Mouse (Mus musculus): ENCODE results near the gene 1700021F05Rik. TPM values are rescaled to one million over a fixed set of nuclear protein-coding genes. Genes with fewer than 3 reads are reported as not detected.

The 1700021F05Rik gene
- 57.2 and 61.2 TPM in 2 replicates for polyA plus RNA-seq (2014; fragmentation: Nextera tagmentation; extraction: Ambion mirVana)

GRCm38 (mm10) chr10:43540442-43541152 lies at the start of gene 1700021F05Rik:
1700021F05Rik (minus strand) TSS chr10:43540994.
- Histone ChIP-seq H3K36me3 (ENCODE audit: control insufficient read depth, insufficient read depth, low read length) (peaks cover 3% of the 10 kb centered on the region; the same call in 1 of the 2 replicates), H3K27ac (ENCODE audit: low read length) (peak within 1 kb of the TSS; percentile 35), H3K27me3 (ENCODE audit: control insufficient read depth, insufficient read depth, low read length) (no peaks in the 10 kb centered on the region), H3K4me3 (ENCODE audit: low read depth, low read length) (peak within 1 kb of the TSS; percentile 69), H3K9ac (replicated peaks; ENCODE audit: low read depth, low read length) (peak within 1 kb of the TSS; percentile 87), H3K4me1 (ENCODE audit: control insufficient read depth, insufficient read depth, low read length) (peaks cover 13% of the 10 kb centered on the region), H3K4me2 (replicated peaks; ENCODE audit: low read depth, low read length) (peak within 1 kb of the TSS; percentile 59), H3K9me3 (ENCODE audit: control insufficient read depth, low read depth, low read length) (no peaks in the 10 kb centered on the region)
- ATAC-seq (ENCODE audit: insufficient number of reproducible peaks, insufficient read depth, low FRiP score, low read depth), result peak; percentile 99
- WGBS, result 1% methylated on average over 47 of the region's 56 CpGs

- no peak overlapping the region for H3K4me3 ChIP-seq (ENCODE audit: low read depth, low read length)
- no peaks in the 10 kb centered on the region for H3K9me3 ChIP-seq (ENCODE audit: control insufficient read depth, low read depth, low read length)
- WGBS, result 70% methylated on average over 8 of the region's 8 CpGs
- H3K9ac ChIP-seq (replicated peaks; ENCODE audit: low read depth, low read length), result no peak overlapping the region
- no peak overlapping the region for H3K4me2 ChIP-seq (replicated peaks; ENCODE audit: low read depth, low read length)
- H3K4me1 ChIP-seq (ENCODE audit: control insufficient read depth, insufficient read depth, low read length), result no peaks in the 10 kb centered on the region
- H3K27me3 ChIP-seq (ENCODE audit: control insufficient read depth, insufficient read depth, low read length), result no peaks in the 10 kb centered on the region
- H3K27ac ChIP-seq (ENCODE audit: low read length), result no peak overlapping the region
- ATAC-seq (ENCODE audit: insufficient number of reproducible peaks, insufficient read depth, low FRiP score, low read depth), result no peak
- peaks cover 2% of the 10 kb centered on the region; the same call in 1 of the 2 replicates for H3K36me3 ChIP-seq (ENCODE audit: control insufficient read depth, insufficient read depth, low read length)
Observed at GRCm38 (mm10) chr10:43588470-43589177, 47.8 kb upstream of the 1700021F05Rik start.

GRCm38 (mm10) chr10:43584538-43584937 lies 43.7 kb upstream of the 1700021F05Rik start:
- no peak overlapping the region for H3K4me2 ChIP-seq (replicated peaks; ENCODE audit: low read depth, low read length)
- H3K27ac ChIP-seq (ENCODE audit: low read length), result no peak overlapping the region
- H3K4me1 ChIP-seq (ENCODE audit: control insufficient read depth, insufficient read depth, low read length), result no peaks in the 10 kb centered on the region
- ATAC-seq (ENCODE audit: insufficient number of reproducible peaks, insufficient read depth, low FRiP score, low read depth), result no peak
- H3K36me3 ChIP-seq (ENCODE audit: control insufficient read depth, insufficient read depth, low read length), result peaks cover 13% of the 10 kb centered on the region; the same call in 1 of the 2 replicates
- 92% methylated on average over 4 of the region's 4 CpGs for WGBS
- H3K4me3 ChIP-seq (ENCODE audit: low read depth, low read length), result no peak overlapping the region
- H3K9ac ChIP-seq (replicated peaks; ENCODE audit: low read depth, low read length), result no peak overlapping the region
- no peaks in the 10 kb centered on the region for H3K9me3 ChIP-seq (ENCODE audit: control insufficient read depth, low read depth, low read length)
- H3K27me3 ChIP-seq (ENCODE audit: control insufficient read depth, insufficient read depth, low read length), result no peaks in the 10 kb centered on the region

GRCm38 (mm10) chr10:43581260-43581659 lies 40.5 kb upstream of the 1700021F05Rik start:
- H3K4me3 ChIP-seq (ENCODE audit: low read depth, low read length), result peak overlapping the region; percentile 77
- peaks cover 13% of the 10 kb centered on the region; the same call in 1 of the 2 replicates for H3K36me3 ChIP-seq (ENCODE audit: control insufficient read depth, insufficient read depth, low read length)
- H3K9me3 ChIP-seq (ENCODE audit: control insufficient read depth, low read depth, low read length), result no peaks in the 10 kb centered on the region
- H3K4me1 ChIP-seq (ENCODE audit: control insufficient read depth, insufficient read depth, low read length), result no peaks in the 10 kb centered on the region
- 41% methylated on average over 3 of the region's 3 CpGs for WGBS
- peak overlapping the region; percentile 97 for H3K27ac ChIP-seq (ENCODE audit: low read length)
- ATAC-seq (ENCODE audit: insufficient number of reproducible peaks, insufficient read depth, low FRiP score, low read depth), result no peak
- H3K4me2 ChIP-seq (replicated peaks; ENCODE audit: low read depth, low read length), result peak overlapping the region; percentile 92
- peak overlapping the region; percentile 90 for H3K9ac ChIP-seq (replicated peaks; ENCODE audit: low read depth, low read length)
- H3K27me3 ChIP-seq (ENCODE audit: control insufficient read depth, insufficient read depth, low read length), result no peaks in the 10 kb centered on the region

GRCm38 (mm10) chr10:43580649-43581078 lies 39.9 kb upstream of the 1700021F05Rik start:
- peak overlapping the region; percentile 90 for H3K9ac ChIP-seq (replicated peaks; ENCODE audit: low read depth, low read length)
- peaks cover 13% of the 10 kb centered on the region; the same call in 1 of the 2 replicates for H3K36me3 ChIP-seq (ENCODE audit: control insufficient read depth, insufficient read depth, low read length)
- peak overlapping the region; percentile 97 for H3K27ac ChIP-seq (ENCODE audit: low read length)
- no peaks in the 10 kb centered on the region for H3K9me3 ChIP-seq (ENCODE audit: control insufficient read depth, low read depth, low read length)
- H3K27me3 ChIP-seq (ENCODE audit: control insufficient read depth, insufficient read depth, low read length), result no peaks in the 10 kb centered on the region
- H3K4me3 ChIP-seq (ENCODE audit: low read depth, low read length), result peak overlapping the region; percentile 77
- peak; percentile 59 for ATAC-seq (ENCODE audit: insufficient number of reproducible peaks, insufficient read depth, low FRiP score, low read depth)
- WGBS, result 1% methylated on average over 15 of the region's 15 CpGs
- no peaks in the 10 kb centered on the region for H3K4me1 ChIP-seq (ENCODE audit: control insufficient read depth, insufficient read depth, low read length)
- H3K4me2 ChIP-seq (replicated peaks; ENCODE audit: low read depth, low read length), result peak overlapping the region; percentile 92

- no peaks in the 10 kb centered on the region for H3K27me3 ChIP-seq (ENCODE audit: control insufficient read depth, insufficient read depth, low read length)
- H3K4me1 ChIP-seq (ENCODE audit: control insufficient read depth, insufficient read depth, low read length), result no peaks in the 10 kb centered on the region
- H3K27ac ChIP-seq (ENCODE audit: low read length), result peak overlapping the region; percentile 97
- peak overlapping the region; percentile 92 for H3K4me2 ChIP-seq (replicated peaks; ENCODE audit: low read depth, low read length)
- WGBS, result under 1% methylated on average over 49 of the region's 49 CpGs
- H3K9ac ChIP-seq (replicated peaks; ENCODE audit: low read depth, low read length), result peak overlapping the region; percentile 90
- no peaks in the 10 kb centered on the region for H3K9me3 ChIP-seq (ENCODE audit: control insufficient read depth, low read depth, low read length)
- H3K4me3 ChIP-seq (ENCODE audit: low read depth, low read length), result peak overlapping the region; percentile 77
- peaks cover 13% of the 10 kb centered on the region; the same call in 1 of the 2 replicates for H3K36me3 ChIP-seq (ENCODE audit: control insufficient read depth, insufficient read depth, low read length)
- ATAC-seq (ENCODE audit: insufficient number of reproducible peaks, insufficient read depth, low FRiP score, low read depth), result peak; percentile 1; the same call in 1 of the 2 replicates
Observed at GRCm38 (mm10) chr10:43579381-43580261, 38.8 kb upstream of the 1700021F05Rik start.

GRCm38 (mm10) chr10:43578754-43579380 lies 38.1 kb upstream of the 1700021F05Rik start:
- WGBS, result 0% methylated on average over 43 of the region's 65 CpGs
- ATAC-seq (ENCODE audit: insufficient number of reproducible peaks, insufficient read depth, low FRiP score, low read depth), result peak; percentile 82
- Histone ChIP-seq H3K9me3 (ENCODE audit: control insufficient read depth, low read depth, low read length) (no peaks in the 10 kb centered on the region), H3K4me1 (ENCODE audit: control insufficient read depth, insufficient read depth, low read length) (no peaks in the 10 kb centered on the region), H3K27ac (ENCODE audit: low read length) (peak overlapping the region; percentile 97), H3K4me2 (replicated peaks; ENCODE audit: low read depth, low read length) (peak overlapping the region; percentile 92), H3K27me3 (ENCODE audit: control insufficient read depth, insufficient read depth, low read length) (no peaks in the 10 kb centered on the region), H3K36me3 (ENCODE audit: control insufficient read depth, insufficient read depth, low read length) (peaks cover 12% of the 10 kb centered on the region; the same call in 1 of the 2 replicates), H3K9ac (replicated peaks; ENCODE audit: low read depth, low read length) (peak overlapping the region; percentile 90), H3K4me3 (ENCODE audit: low read depth, low read length) (peak overlapping the region; percentile 77)

All from stomach, embryonic 14.5 days (tissue).